Mouse (Mus musculus) c-Kit-positive CD71-positive TER-119-positive erythroid progenitor cells, embryonic 14.5 days (primary cell): ENCODE results near the gene Gm7233.
"Not testable (repeated sequence)": the region's sequence is repeated elsewhere in the genome, so short reads cannot be mapped to it uniquely, and the experiment has no call there.

Experiments used
- DNase-seq: peaks from one replicate; pipeline ENCODE4 v3.0.0-alpha.2; 2013; ENCODE audit warnings: low spot score

Gm7233 gene

DNA sequence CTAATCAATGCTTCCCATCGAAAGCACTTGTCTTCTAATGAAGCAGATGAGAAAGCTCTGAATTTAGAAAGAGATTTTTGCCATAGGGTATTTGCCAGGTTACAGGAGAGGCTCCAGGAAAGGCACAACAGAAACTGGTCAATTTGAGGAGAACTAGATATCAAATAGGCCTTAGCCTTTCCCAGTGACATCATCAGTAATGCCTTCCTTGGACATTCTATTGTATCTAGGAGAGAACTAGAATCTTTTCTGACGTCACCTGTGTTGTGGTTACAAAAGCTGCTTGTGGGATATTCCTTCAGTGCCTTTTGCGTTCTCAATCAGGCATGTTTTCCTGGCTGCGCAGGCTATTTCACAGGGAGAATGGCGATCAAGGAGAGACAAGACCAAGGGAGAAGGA, at the start of gene Gm7233:
Gene Gm7233, plus strand, starts transcription at position 301 of the 400 bp plus-strand sequence.
- not testable (repeated sequence) for DNase-seq

DNA sequence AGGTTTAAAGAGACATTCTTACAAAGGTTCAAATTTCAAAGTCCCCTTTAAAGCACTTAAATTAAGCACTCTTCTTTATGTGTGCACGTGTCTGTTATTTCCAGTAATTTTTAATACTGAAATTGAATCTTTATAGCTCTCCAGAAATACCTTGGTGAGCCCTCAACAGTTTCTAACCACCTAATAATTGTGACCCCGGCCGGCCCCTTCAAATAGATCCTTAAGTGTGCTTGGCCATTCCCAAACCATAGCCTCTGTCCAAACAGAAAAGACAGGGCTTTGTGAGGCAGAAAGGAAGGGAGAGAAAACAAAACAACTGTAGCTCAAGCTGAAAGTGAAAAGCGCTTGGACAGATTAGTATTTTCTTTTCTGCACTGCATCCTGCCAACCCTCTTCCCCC, 12.5 kb upstream of the Gm7233 start:
- DNase-seq = not testable (repeated sequence)

DNA sequence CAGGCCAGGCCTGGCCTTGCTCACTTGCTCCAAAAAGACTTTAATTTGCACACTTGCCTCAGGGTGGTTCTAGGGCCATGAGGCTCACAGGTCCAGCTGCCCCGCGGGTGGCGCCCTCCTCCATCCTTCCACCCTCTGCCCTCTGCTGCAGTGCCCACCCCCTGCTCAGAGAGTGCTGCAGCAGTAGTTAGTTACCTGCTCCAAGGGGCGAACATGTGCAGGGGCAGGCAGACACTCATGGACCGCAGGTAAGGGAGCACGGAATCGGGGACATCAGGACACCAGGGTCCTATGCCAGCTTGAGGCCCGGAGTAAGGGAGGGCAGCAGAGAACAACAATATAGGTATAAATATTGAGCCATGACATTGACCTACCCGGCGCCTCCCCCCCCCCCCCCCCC, 11.7 kb upstream of the Gm7233 start:
- DNase-seq = not testable (repeated sequence)

DNA sequence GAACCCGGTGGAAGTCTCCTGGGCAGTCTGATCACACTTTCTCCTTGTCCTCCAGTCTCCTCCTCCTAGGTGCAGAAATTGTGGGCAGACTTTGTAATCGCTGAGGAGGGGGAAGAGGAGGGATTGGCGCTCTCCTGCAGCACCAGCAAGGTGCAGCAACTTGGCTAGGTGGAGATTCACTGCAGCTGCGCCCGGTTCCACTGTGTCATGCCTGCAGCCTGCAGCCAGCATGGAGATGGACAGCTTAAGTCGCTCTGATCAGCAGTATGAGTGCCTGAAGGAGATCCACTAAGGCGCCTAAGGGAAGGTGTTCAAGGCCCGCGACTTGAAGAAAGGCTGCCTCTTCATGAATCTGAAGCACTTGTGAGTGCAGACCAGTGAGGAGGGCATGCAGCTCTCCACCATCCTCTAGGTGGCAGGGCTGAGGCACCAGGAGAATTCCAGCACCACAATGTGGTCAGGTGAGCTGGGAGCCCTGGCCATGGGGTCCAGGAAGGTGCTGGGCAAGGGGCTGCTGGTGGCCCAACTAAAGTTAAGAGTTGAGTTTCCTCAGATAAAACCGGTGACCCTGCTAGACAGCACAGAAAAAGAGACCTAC, 11.0 kb upstream of the Gm7233 start:
- DNase-seq = not testable (repeated sequence)

DNA sequence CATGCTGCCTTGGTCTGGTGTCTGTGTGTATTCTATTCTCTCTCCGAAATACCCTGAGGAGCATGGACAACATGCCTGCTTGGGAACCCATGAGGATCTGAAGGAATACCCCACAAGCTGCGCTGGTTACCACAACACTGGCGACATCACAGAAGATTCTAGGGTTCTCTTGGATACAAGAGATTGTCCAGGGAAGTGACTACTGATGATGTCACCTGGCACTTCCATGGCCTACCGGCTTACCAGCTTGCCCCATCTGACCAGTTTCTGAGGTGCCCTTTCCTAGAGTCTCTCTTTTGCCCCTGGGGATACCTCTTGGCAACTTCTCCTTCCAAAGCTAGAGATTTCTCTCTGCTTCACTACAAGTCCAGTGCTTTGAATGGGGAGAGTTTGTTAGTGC, 55.5 kb downstream of the Gm7233 start, which contains the start of gene Gm8122:
Gene Gm8122, minus strand, starts transcription at position 101 of the 400 bp plus-strand sequence.
- DNase-seq = not testable (repeated sequence)
